Mouse (Mus musculus) hindbrain, embryonic 14.5 days (tissue): ENCODE results near the gene Map1b. TPM values are rescaled to one million over a fixed set of nuclear protein-coding genes. Genes with fewer than 3 reads are reported as not detected.

ENCODE experiments used
- ATAC-seq: fragments of 200-750 bp; cut with Nextera tagmentation; 2 replicates; pipeline ENCODE4 v1.8.0; 2017; ENCODE audit warnings: moderate number of reproducible peaks, mild to moderate bottlenecking, moderate TSS enrichment, moderate library complexity; ENCODE audit not compliant: low FRiP score
- DNase-seq: peaks from one replicate; pipeline ENCODE4 v3.0.0-alpha.2; 2015; ENCODE audit warnings: low spot score
- H3K27ac ChIP-seq: fragments of 300-500 bp; sonication (generic); 2 replicates; pipeline ENCODE4 v1.5.1; 2014; ENCODE audit warnings: mild to moderate bottlenecking, moderate library complexity
- H3K27me3 ChIP-seq: fragments of 300-500 bp; sonication (generic); 2 replicates; pipeline ENCODE4 v1.6.1; 2014; ENCODE audit warnings: mild to moderate bottlenecking, low read length, mixed read lengths; ENCODE audit not compliant: control insufficient read depth, insufficient read depth
- H3K36me3 ChIP-seq: fragments of 300-500 bp; sonication (generic); replicated peaks from 2 replicates; pipeline ENCODE4 v1.6.1; 2014; ENCODE audit not compliant: control insufficient read depth, insufficient read depth
- H3K4me1 ChIP-seq: fragments of 300-500 bp; sonication (generic); replicated peaks from 2 replicates; pipeline ENCODE4 v1.6.1; 2014; ENCODE audit warnings: antibody characterized with exemption, low read length, mixed read lengths; ENCODE audit not compliant: control insufficient read depth, insufficient read depth
- H3K4me2 ChIP-seq: fragments of 300-500 bp; sonication (generic); replicated peaks from 2 replicates; pipeline ENCODE4 v1.6.1; 2014; ENCODE audit warnings: mild to moderate bottlenecking, moderate library complexity
- H3K4me3 ChIP-seq: fragments of 300-500 bp; sonication (generic); replicated peaks from 2 replicates; pipeline ENCODE4 v1.5.1; 2014; ENCODE audit warnings: mild to moderate bottlenecking, low read length
- H3K9ac ChIP-seq: fragments of 300-500 bp; sonication (generic); 2 replicates; pipeline ENCODE4 v1.6.1; 2014
- H3K9me3 ChIP-seq: fragments of 300-500 bp; sonication (generic); 2 replicates; pipeline ENCODE4 v1.6.1; 2016; ENCODE audit warnings: low read length; ENCODE audit not compliant: control insufficient read depth
- WGBS: fragments of 180-500 bp; shearing (Covaris S2); extraction: QIAGEN DNeasy Blood & Tissue Kit; methylation state at CpG from one replicate; pipeline ENCODE4 v1.1.7; 2014; 5-methylcytosine and 5-hydroxymethylcytosine counted together
- polyA plus RNA-seq: library from polyadenylated mRNA; unstranded; fragments of >200 nt; fragmentation: Nextera tagmentation; extraction: Ambion mirVana; gene quantifications from 2 replicates; pipeline ENCODE4 v1.2.1, GENCODE M21; 2014

Map1b gene
- polyA plus RNA-seq, 1 experiment from 2014 or later: 2,283 TPM

GRCm38 (mm10) chr13:99375550-99375949 lies 140.8 kb downstream of the Map1b start:
- no peaks in the 10 kb centered on the region for H3K9me3 ChIP-seq
- H3K27ac ChIP-seq: no peak overlapping the region
- no peaks in the 10 kb centered on the region for H3K27me3 ChIP-seq
- no peak overlapping the region for H3K4me3 ChIP-seq
- DNase-seq (peak; percentile 93), ATAC-seq (peak; percentile 68; the same call in 1 of the 2 replicates)
- H3K4me2 ChIP-seq: no peak overlapping the region
- no peaks in the 10 kb centered on the region for H3K36me3 ChIP-seq
- H3K9ac ChIP-seq: no peak overlapping the region
- 37% methylated on average over 6 of the region's 6 CpGs for WGBS
- no peaks in the 10 kb centered on the region for H3K4me1 ChIP-seq

DNA sequence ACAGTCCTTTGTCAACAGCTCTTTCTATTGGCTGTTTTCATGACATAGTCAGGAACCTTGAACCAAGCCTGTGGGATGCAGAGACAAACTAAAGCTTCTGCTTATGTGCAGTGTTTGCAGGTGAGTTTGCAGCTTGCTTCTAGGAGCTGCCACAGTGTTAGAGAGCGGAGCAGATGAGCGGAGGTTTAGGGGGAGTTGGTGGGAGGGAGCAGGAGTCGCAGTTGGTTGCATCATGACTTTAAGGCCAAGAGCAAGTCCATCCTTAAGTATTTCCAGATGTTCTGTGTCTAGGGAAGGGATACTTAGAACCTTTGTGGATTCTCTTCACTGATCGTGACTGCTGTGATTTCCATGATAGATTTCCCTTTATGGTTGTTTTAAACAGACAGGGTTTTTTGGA lies 142.1 kb downstream of the Map1b start:
- H3K9me3 ChIP-seq: no peaks in the 10 kb centered on the region
- DNase-seq: no peak
- WGBS: 87% methylated on average over 4 of the region's 4 CpGs
- H3K27ac ChIP-seq: no peak overlapping the region
- no peak for ATAC-seq
- no peaks in the 10 kb centered on the region for H3K27me3 ChIP-seq
- no peak overlapping the region for H3K9ac ChIP-seq
- no peak overlapping the region for H3K4me3 ChIP-seq
- no peak overlapping the region for H3K4me2 ChIP-seq
- H3K36me3 ChIP-seq: no peaks in the 10 kb centered on the region
- no peaks in the 10 kb centered on the region for H3K4me1 ChIP-seq

GRCm38 (mm10) chr13:99373684-99374083 lies 142.7 kb downstream of the Map1b start:
- H3K27me3 ChIP-seq: no peaks in the 10 kb centered on the region
- no peak overlapping the region for H3K27ac ChIP-seq
- no peaks in the 10 kb centered on the region for H3K36me3 ChIP-seq
- DNase-seq (no peak), ATAC-seq (no peak)
- no peak overlapping the region for H3K4me3 ChIP-seq
- no peak overlapping the region for H3K9ac ChIP-seq
- H3K9me3 ChIP-seq: no peaks in the 10 kb centered on the region
- H3K4me1 ChIP-seq: no peaks in the 10 kb centered on the region
- no peak overlapping the region for H3K4me2 ChIP-seq
- WGBS: 83% methylated on average over 7 of the region's 7 CpGs

Other genes with a start within 250 kb of the Map1b start
- gene Ptcd2, start 171.8 kb downstream of the Map1b start, polyA plus RNA-seq: 58.0 and 58.5 TPM in 2 replicates
- 40.0 and 40.9 TPM in 2 replicates for gene Mrps27, start 171.8 kb downstream of the Map1b start, polyA plus RNA-seq